Mouse (Mus musculus) limb, embryonic 14.5 days (tissue): ENCODE measurements around the gene Arhgap17. TPM values are rescaled to one million over a fixed set of nuclear protein-coding genes. Genes with fewer than 3 reads are reported as not detected.

ENCODE experiments used
- ATAC-seq: fragments of 200-750 bp; cut with Nextera tagmentation; 2 replicates; pipeline ENCODE4 v1.8.0; 2017; ENCODE audit warnings: low read depth, moderate number of reproducible peaks, moderate TSS enrichment; ENCODE audit not compliant: low FRiP score
- DNase-seq: peaks from one replicate; pipeline ENCODE4 v3.0.0-alpha.2; 2015; ENCODE audit warnings: low spot score
- H3K27ac ChIP-seq: fragments of 300-500 bp; sonication (generic); replicated peaks from 2 replicates; pipeline ENCODE4 v1.5.1; 2014; ENCODE audit warnings: low read depth, mild to moderate bottlenecking, low read length, moderate library complexity, mixed read lengths
- H3K27me3 ChIP-seq: fragments of 300-500 bp; sonication (generic); 2 replicates; pipeline ENCODE4 v1.6.1; 2014; ENCODE audit warnings: low read length, mixed read lengths; ENCODE audit not compliant: control insufficient read depth, insufficient read depth
- H3K36me3 ChIP-seq: fragments of 300-500 bp; sonication (generic); 2 replicates; pipeline ENCODE4 v1.6.1; 2014; ENCODE audit warnings: mild to moderate bottlenecking, low read length, moderate library complexity, mixed read lengths; ENCODE audit not compliant: control insufficient read depth, insufficient read depth
- H3K4me1 ChIP-seq: fragments of 300-500 bp; sonication (generic); 2 replicates; pipeline ENCODE4 v1.6.1; 2014; ENCODE audit warnings: antibody characterized with exemption, low read length, mixed read lengths; ENCODE audit not compliant: control insufficient read depth, insufficient read depth
- H3K4me2 ChIP-seq: fragments of 300-500 bp; sonication (generic); replicated peaks from 2 replicates; pipeline ENCODE4 v1.6.1; 2014; ENCODE audit warnings: low read depth, mild to moderate bottlenecking, low read length, moderate library complexity; ENCODE audit not compliant: severe bottlenecking
- H3K4me3 ChIP-seq: fragments of 300-500 bp; sonication (generic); replicated peaks from 2 replicates; pipeline ENCODE4 v1.5.1; 2014; ENCODE audit warnings: low read length
- H3K9ac ChIP-seq: fragments of 300-500 bp; sonication (generic); 2 replicates; pipeline ENCODE4 v1.6.1; 2014; ENCODE audit warnings: mild to moderate bottlenecking, low read depth, low read length, moderate library complexity; ENCODE audit not compliant: severe bottlenecking
- H3K9me3 ChIP-seq: fragments of 300-500 bp; sonication (generic); 2 replicates; pipeline ENCODE4 v1.6.1; 2016; ENCODE audit warnings: low read length; ENCODE audit not compliant: control insufficient read depth
- POLR2A ChIP-seq: fragments of 200-500 bp; IDR thresholded peaks from 2 replicates; pipeline ENCODE4 v1.8.0; 2012; ENCODE audit warnings: inconsistent platforms, mild to moderate bottlenecking, moderate library complexity, borderline replicate concordance; ENCODE audit not compliant: insufficient read depth, insufficient read length; ENCODE audit errors: extremely low read depth
- WGBS: fragments of 180-500 bp; shearing (Covaris S2); extraction: QIAGEN DNeasy Blood & Tissue Kit; methylation state at CpG from one replicate; pipeline ENCODE4 v1.1.7; 2014; 5-methylcytosine and 5-hydroxymethylcytosine counted together
- polyA plus RNA-seq, 2 experiments: library from polyadenylated mRNA; depleted of rRNA in 1 of 2; stranded (reverse) in 1 of 2; unstranded in 1 of 2; fragments of >200 nt; fragmentation: Nextera tagmentation in 1 of 2; extraction: Ambion mirVana in 1 of 2; gene quantifications; 2 replicates each; pipeline versions ENCODE4 v1.2.1 to v1.2.3; 2012 to 2014

The Arhgap17 gene
- polyA plus RNA-seq, 2 experiments: 26.1 to 39.5 TPM

DNA sequence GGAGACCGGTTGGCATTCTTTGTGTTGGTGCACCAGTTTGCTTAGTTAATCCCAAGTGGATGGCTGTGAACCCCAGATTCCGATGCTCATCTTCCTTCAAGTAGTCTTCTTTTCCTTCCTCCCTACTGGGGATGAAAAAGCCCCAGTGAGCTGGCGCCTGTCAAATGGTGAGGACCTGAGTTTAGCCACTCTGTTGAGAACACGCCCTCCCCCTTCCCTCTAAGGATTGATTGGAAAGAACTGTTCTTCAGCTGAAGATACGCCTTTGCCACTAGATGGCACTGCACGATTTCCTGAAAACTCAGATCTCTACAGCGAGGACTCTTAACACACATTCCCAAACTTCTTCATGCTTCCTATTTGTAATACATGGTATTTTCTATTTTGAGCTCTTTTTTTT is 29.1 kb upstream of the Arhgap17 start:
- TF ChIP-seq POLR2A: no peak
- Histone ChIP-seq H3K27me3 (no peaks in the 10 kb centered on the region), H3K9me3 (no peaks in the 10 kb centered on the region), H3K9ac (no peak overlapping the region), H3K4me2 (no peak overlapping the region), H3K4me3 (no peak overlapping the region), H3K27ac (no peak overlapping the region), H3K36me3 (peaks cover 29% of the 10 kb centered on the region), H3K4me1 (no peaks in the 10 kb centered on the region)
- ATAC-seq (peak; percentile 73), DNase-seq (peak; percentile 83)
- 27% methylated on average over 7 of the region's 7 CpGs for WGBS

DNA sequence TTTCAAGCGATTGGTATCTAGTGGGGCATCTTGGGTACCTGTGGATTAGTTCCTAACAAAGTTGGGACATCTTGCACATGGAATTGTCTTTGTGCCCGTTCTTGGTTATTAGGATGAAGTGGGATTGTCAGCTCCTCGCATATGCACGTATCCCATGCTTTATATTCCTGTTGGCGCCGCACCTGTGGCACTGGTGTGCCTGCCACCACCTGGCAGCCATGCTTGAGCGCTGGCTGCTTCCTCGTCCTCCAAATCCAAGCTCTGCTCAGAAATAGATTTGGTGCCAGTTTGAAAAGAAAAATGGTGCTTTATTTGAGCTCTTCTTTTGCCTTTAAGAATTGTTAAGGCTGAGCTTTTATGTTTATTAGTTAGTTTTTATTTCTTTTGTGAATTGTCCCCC is 28.2 kb upstream of the Arhgap17 start:
- no peak for ATAC-seq
- WGBS: 88% methylated on average over 8 of the region's 8 CpGs
- no peak overlapping the region for H3K4me3 ChIP-seq

DNA sequence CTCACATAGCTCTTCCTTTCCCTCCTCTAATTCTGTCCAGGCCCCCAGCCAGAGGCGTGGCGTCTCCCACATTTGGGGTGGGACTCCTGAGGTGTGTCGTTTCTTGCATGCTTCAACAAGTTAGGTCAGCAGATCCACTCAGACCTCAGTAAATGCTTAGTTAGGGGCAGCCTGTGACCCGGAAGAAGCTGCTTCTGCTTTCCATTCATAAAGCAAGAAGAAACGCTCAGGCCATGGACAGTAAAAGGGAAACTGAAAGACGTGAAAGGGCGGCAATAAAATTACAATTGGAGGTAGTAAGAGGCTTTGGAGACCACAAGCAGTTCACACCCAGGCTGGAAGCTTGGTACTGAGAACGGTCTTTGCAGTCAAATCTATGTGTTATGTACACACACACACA is 27.7 kb upstream of the Arhgap17 start:
- Histone ChIP-seq H3K4me2 (no peak overlapping the region), H3K4me1 (no peaks in the 10 kb centered on the region), H3K4me3 (no peak overlapping the region), H3K9ac (no peak overlapping the region), H3K36me3 (peaks cover 27% of the 10 kb centered on the region), H3K9me3 (no peaks in the 10 kb centered on the region), H3K27me3 (no peaks in the 10 kb centered on the region), H3K27ac (no peak overlapping the region)
- TF ChIP-seq POLR2A: no peak
- no peak for ATAC-seq
- 62% methylated on average over 8 of the region's 8 CpGs for WGBS
- no peak for DNase-seq

More for the DNA sequence above, 28.2 kb upstream of the Arhgap17 start:
- Histone ChIP-seq H3K4me1 (no peaks in the 10 kb centered on the region), H3K27ac (no peak overlapping the region), H3K9ac (no peak overlapping the region), H3K36me3 (peaks cover 28% of the 10 kb centered on the region), H3K4me2 (no peak overlapping the region), H3K9me3 (no peaks in the 10 kb centered on the region), H3K27me3 (no peaks in the 10 kb centered on the region)
- TF ChIP-seq POLR2A: no peak
- no peak for DNase-seq

DNA sequence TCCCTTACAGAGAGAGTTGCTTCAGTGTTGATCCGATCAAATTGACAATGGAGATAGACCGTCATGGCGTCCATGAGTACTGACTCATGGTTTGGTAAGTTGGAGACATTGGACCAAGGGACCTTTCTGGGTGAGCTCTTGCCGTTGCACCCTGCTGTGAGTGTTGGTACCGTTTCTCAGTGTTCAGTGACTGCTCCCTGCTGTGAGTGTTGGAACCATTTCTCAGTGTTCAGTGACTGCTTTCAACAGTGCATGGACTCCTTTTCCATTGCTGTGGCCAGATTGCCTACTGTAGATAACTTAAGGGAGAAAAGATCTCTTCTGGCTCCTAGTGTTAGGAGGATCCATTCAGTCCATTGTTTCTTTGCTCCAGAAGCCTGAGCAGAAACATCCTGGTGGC is 27.2 kb upstream of the Arhgap17 start:
- Histone ChIP-seq H3K9me3 (no peaks in the 10 kb centered on the region), H3K4me1 (no peaks in the 10 kb centered on the region), H3K4me2 (no peak overlapping the region), H3K27ac (no peak overlapping the region), H3K4me3 (no peak overlapping the region), H3K27me3 (no peaks in the 10 kb centered on the region), H3K36me3 (peaks cover 22% of the 10 kb centered on the region), H3K9ac (no peak overlapping the region)
- no peak for TF ChIP-seq POLR2A
- WGBS: 91% methylated on average over 5 of the region's 5 CpGs
- ATAC-seq: no peak
- DNase-seq: no peak

DNA sequence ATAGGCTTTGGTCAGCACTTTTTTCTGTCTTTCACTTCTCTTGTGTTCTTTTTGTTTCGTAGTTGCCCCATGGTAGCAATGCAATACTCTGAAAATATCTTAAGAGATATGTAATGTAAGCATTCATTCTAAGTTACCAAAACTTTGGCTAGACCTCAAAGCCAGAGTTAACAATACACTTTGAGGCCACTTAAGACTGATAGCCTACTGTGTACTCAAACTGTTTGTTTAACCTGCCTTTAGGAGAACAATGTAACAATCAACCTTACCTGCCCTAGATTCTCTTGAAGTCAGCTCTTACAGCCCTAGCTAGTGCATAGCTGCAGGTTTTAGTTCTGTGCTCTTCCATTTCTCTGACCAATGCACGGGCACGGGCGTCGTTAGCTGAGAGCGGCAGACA is 24.6 kb upstream of the Arhgap17 start:
- no peak for TF ChIP-seq POLR2A
- H3K9me3 ChIP-seq: no peaks in the 10 kb centered on the region
- no peak overlapping the region for H3K4me2 ChIP-seq
- ATAC-seq (no peak), DNase-seq (no peak)
- no peak overlapping the region for H3K4me3 ChIP-seq
- H3K27ac ChIP-seq: no peak overlapping the region
- H3K9ac ChIP-seq: no peak overlapping the region
- peaks cover 19% of the 10 kb centered on the region for H3K36me3 ChIP-seq
- H3K4me1 ChIP-seq: no peaks in the 10 kb centered on the region
- 91% methylated on average over 6 of the region's 6 CpGs for WGBS
- H3K27me3 ChIP-seq: no peaks in the 10 kb centered on the region

DNA sequence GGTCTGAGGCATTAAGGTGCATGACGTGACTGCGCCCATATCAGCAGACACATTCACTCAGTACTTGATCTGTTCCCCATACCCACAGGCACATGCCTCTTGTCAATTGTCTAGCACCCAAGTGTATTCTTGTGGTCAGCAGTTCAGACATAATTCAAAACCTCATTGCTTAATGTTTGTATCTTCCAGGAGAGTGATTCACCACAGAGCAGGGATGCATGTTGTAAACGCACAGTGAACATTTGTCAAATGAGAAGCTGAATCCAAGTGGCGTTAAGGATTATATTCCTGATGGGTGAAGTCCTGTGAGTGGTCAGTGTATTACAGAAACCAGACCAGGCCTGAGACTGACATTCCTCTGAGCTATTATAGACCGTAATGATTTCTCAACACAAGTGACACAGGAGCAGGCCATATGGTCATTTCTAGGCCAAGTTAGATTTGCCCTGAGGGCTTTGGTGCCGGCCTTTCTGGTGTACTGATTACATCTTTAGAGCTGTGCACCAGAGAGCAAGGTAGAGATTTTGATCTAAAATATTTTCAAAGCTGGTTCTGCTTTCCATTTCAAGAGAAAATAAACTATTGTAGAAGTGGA is 20.1 kb upstream of the Arhgap17 start:
- DNase-seq (no peak), ATAC-seq (no peak)
- Histone ChIP-seq H3K9ac (no peak overlapping the region), H3K27me3 (no peaks in the 10 kb centered on the region), H3K27ac (no peak overlapping the region), H3K4me1 (no peaks in the 10 kb centered on the region), H3K4me3 (no peak overlapping the region), H3K9me3 (no peaks in the 10 kb centered on the region), H3K36me3 (peaks cover 30% of the 10 kb centered on the region), H3K4me2 (no peak overlapping the region)
- 78% methylated on average over 6 of the region's 6 CpGs for WGBS
- TF ChIP-seq POLR2A: no peak
